8 mouse cellular contexts compared by ENCODE assay signal in the genomic region with DNA sequence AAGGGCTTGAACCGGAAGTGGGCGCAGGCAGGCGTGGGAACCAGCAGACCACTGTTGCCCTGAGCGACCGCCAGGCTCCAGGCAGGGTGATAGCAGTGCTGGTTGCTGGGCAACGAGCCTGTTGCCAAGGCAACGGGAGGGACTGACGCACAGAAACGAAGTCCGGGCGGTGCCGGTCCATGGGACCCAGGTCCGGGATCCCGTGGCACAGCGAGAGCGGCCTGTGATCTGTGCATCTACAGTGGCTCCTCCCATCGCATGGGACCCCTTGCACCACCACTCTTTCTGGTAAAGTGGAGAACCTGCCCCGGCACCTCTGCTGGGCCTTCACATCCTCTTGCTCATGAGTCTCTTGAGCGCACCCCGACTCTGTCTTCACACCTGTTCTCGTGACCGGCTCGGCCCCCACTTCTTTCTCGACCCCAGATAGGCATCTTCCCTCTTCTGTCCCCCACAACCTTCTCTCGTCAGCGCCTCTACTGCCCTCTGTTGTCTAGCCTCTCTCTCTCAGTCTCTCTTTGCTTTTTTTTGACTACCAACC. TPM values are rescaled to one million over a fixed set of nuclear protein-coding genes. Genes with fewer than 3 reads are reported as not detected.
DNase-seq lines count a peak whose midpoint lies in the region; ATAC-seq lines count a peak whose summit lies in the region.

No protein-coding gene starts in this region.

- DNase-seq in adrenal gland, postnatal 25 days = peak; percentile 78
- DNase-seq in embryo, embryonic 9.5 days (ENCODE audit: extremely low spot score) = peak; percentile 82
- peak; percentile 88 for DNase-seq in heart, embryonic 10.5 days (ENCODE audit: low spot score)
- peak; percentile 22 for DNase-seq in kidney, adult 9 months
- DNase-seq in limb, embryonic 10.5 days (ENCODE audit: low spot score) = peak; percentile 85
- DNase-seq in c-Kit-positive CD71-positive TER-119-positive erythroid progenitor cells, embryonic 14.5 days (ENCODE audit: low spot score) = no peak

- no peaks in the 10 kb centered on the region for H3K36me3 ChIP-seq in heart, embryonic 10.5 days
- no peaks in the 10 kb centered on the region for H3K36me3 ChIP-seq in limb, embryonic 10.5 days
- no peaks in the 10 kb centered on the region for H3K36me3 ChIP-seq in midbrain, embryonic 12.5 days
- no peaks in the 10 kb centered on the region for H3K36me3 ChIP-seq in stomach, embryonic 16.5 days (ENCODE audit: control insufficient read depth, insufficient read depth, low read length)

- no peaks in the 10 kb centered on the region for H3K9me3 ChIP-seq in heart, embryonic 10.5 days
- H3K9me3 ChIP-seq in limb, embryonic 10.5 days (replicated peaks) = no peaks in the 10 kb centered on the region
- H3K9me3 ChIP-seq in midbrain, embryonic 12.5 days = no peaks in the 10 kb centered on the region
- H3K9me3 ChIP-seq in stomach, embryonic 16.5 days (replicated peaks; ENCODE audit: control insufficient read depth, low read length) = no peaks in the 10 kb centered on the region

- H3K4me3 ChIP-seq in heart, embryonic 10.5 days = peak overlapping the region; percentile 50
- peak overlapping the region; percentile 49 for H3K4me3 ChIP-seq in limb, embryonic 10.5 days
- peak overlapping the region; percentile 50 for H3K4me3 ChIP-seq in midbrain, embryonic 12.5 days
- peak overlapping the region; percentile 40 for H3K4me3 ChIP-seq in stomach, embryonic 16.5 days (replicated peaks; ENCODE audit: low read length)

- H3K27ac ChIP-seq in heart, embryonic 10.5 days = no peak overlapping the region
- no peak overlapping the region; the same call in 1 of the 2 replicates for H3K27ac ChIP-seq in limb, embryonic 10.5 days
- H3K27ac ChIP-seq in midbrain, embryonic 12.5 days (replicated peaks) = peak overlapping the region; percentile 78
- H3K27ac ChIP-seq in stomach, embryonic 16.5 days (ENCODE audit: low read length) = no peak overlapping the region

- peaks cover 14% of the 10 kb centered on the region for H3K4me1 ChIP-seq in heart, embryonic 10.5 days
- H3K4me1 ChIP-seq in limb, embryonic 10.5 days = peaks cover 16% of the 10 kb centered on the region
- peaks cover 21% of the 10 kb centered on the region for H3K4me1 ChIP-seq in midbrain, embryonic 12.5 days
- H3K4me1 ChIP-seq in stomach, embryonic 16.5 days (ENCODE audit: control insufficient read depth, insufficient read depth, low read length) = peaks cover 10% of the 10 kb centered on the region; the same call in 1 of the 2 replicates

- 4% methylated on average over 26 of the region's 26 CpGs for WGBS in heart, embryonic 10.5 days
- WGBS in limb, embryonic 10.5 days = 4% methylated on average over 26 of the region's 26 CpGs
- WGBS in midbrain, embryonic 12.5 days = 2% methylated on average over 26 of the region's 26 CpGs
- WGBS in stomach, embryonic 16.5 days = 1% methylated on average over 26 of the region's 26 CpGs

- H3K4me2 ChIP-seq in midbrain, embryonic 12.5 days (replicated peaks) = peak overlapping the region; percentile 66
- H3K4me2 ChIP-seq in stomach, embryonic 16.5 days (ENCODE audit: low read depth, low read length) = peak overlapping the region; percentile 71

- peaks cover 30% of the 10 kb centered on the region for H3K27me3 ChIP-seq in heart, embryonic 10.5 days (ENCODE audit: insufficient read depth, poor library complexity, severe bottlenecking)
- peaks cover 32% of the 10 kb centered on the region for H3K27me3 ChIP-seq in limb, embryonic 10.5 days (ENCODE audit: low read depth, poor library complexity, severe bottlenecking)
- H3K27me3 ChIP-seq in midbrain, embryonic 12.5 days = no peaks in the 10 kb centered on the region
- no peaks in the 10 kb centered on the region for H3K27me3 ChIP-seq in stomach, embryonic 16.5 days (ENCODE audit: control insufficient read depth, insufficient read depth, low read length)

- ATAC-seq in midbrain, embryonic 12.5 days (ENCODE audit: low FRiP score, low read depth) = peak; percentile 95
- ATAC-seq in stomach, embryonic 16.5 days (ENCODE audit: insufficient read depth, low FRiP score) = peak; percentile 74

- H3K9ac ChIP-seq in midbrain, embryonic 12.5 days (replicated peaks) = peak overlapping the region; percentile 60
- H3K9ac ChIP-seq in stomach, embryonic 16.5 days (ENCODE audit: low read length) = 0 out of 2 replicates have a peak overlapping the region, but pooled peaks have one; percentile 58

RNA-seq across cellular contexts. Expression of a gene that starts 0.7 kb away (rescaled TPM):
- total RNA-seq in adrenal gland, postnatal 25 days (2021) = 7.0 and 8.9 TPM in 2 replicates
- polyA plus RNA-seq in heart, embryonic 10.5 days (2016; fragmentation: Nextera tagmentation; extraction: Ambion mirVana) = 1.0 and 2.8 TPM in 2 replicates
- polyA plus RNA-seq in limb, embryonic 10.5 days (2016; fragmentation: Nextera tagmentation; extraction: Ambion mirVana) = 1.1 and 2.8 TPM in 2 replicates
- 30.9 and 33.8 TPM in 2 replicates for polyA plus RNA-seq in midbrain, embryonic 12.5 days (2016; fragmentation: Nextera tagmentation; extraction: Ambion mirVana)
- 8.5 TPM in 2 replicates for polyA plus RNA-seq in stomach, embryonic 16.5 days (2015; fragmentation: Nextera tagmentation; extraction: Ambion mirVana)

RNA-seq across cellular contexts. Expression of a gene that starts 14.4 kb away (rescaled TPM):
- 0.91 and 1.2 TPM in 2 replicates for total RNA-seq in adrenal gland, postnatal 25 days (2021)
- 0.63 and 0.65 TPM in 2 replicates for polyA plus RNA-seq in heart, embryonic 10.5 days (2016; fragmentation: Nextera tagmentation; extraction: Ambion mirVana)
- polyA plus RNA-seq in limb, embryonic 10.5 days (2016; fragmentation: Nextera tagmentation; extraction: Ambion mirVana) = 2.1 and 4.2 TPM in 2 replicates
- 1.9 and 2.1 TPM in 2 replicates for polyA plus RNA-seq in midbrain, embryonic 12.5 days (2016; fragmentation: Nextera tagmentation; extraction: Ambion mirVana)
- polyA plus RNA-seq in stomach, embryonic 16.5 days (2015; fragmentation: Nextera tagmentation; extraction: Ambion mirVana) = 2.2 TPM in 2 replicates

RNA-seq across cellular contexts. Expression of a gene that starts 22.6 kb away (rescaled TPM):
- 0.85 TPM in 1 of 2 replicates, not detected in the other for total RNA-seq in adrenal gland, postnatal 25 days (2021)
- polyA plus RNA-seq in heart, embryonic 10.5 days (2016; fragmentation: Nextera tagmentation; extraction: Ambion mirVana) = 960 and 1,463 TPM in 2 replicates
- 2.6 and 3.1 TPM in 2 replicates for polyA plus RNA-seq in limb, embryonic 10.5 days (2016; fragmentation: Nextera tagmentation; extraction: Ambion mirVana)
- 1.9 and 3.3 TPM in 2 replicates for polyA plus RNA-seq in midbrain, embryonic 12.5 days (2016; fragmentation: Nextera tagmentation; extraction: Ambion mirVana)
- 5.1 and 7.4 TPM in 2 replicates for polyA plus RNA-seq in stomach, embryonic 16.5 days (2015; fragmentation: Nextera tagmentation; extraction: Ambion mirVana)

RNA-seq across cellular contexts. Expression of a gene that starts 30.5 kb away (rescaled TPM):
- total RNA-seq in adrenal gland, postnatal 25 days (2021) = 0.94 and 2.2 TPM in 2 replicates
- 97.0 and 167 TPM in 2 replicates for polyA plus RNA-seq in heart, embryonic 10.5 days (2016; fragmentation: Nextera tagmentation; extraction: Ambion mirVana)
- polyA plus RNA-seq in limb, embryonic 10.5 days (2016; fragmentation: Nextera tagmentation; extraction: Ambion mirVana) = 4.1 and 15.3 TPM in 2 replicates
- 10.9 and 11.1 TPM in 2 replicates for polyA plus RNA-seq in midbrain, embryonic 12.5 days (2016; fragmentation: Nextera tagmentation; extraction: Ambion mirVana)
- polyA plus RNA-seq in stomach, embryonic 16.5 days (2015; fragmentation: Nextera tagmentation; extraction: Ambion mirVana) = 26.7 and 111 TPM in 2 replicates

RNA-seq across cellular contexts. Expression of a gene that starts 45.2 kb away (rescaled TPM):
- 94.4 and 98.3 TPM in 2 replicates for total RNA-seq in adrenal gland, postnatal 25 days (2021)
- polyA plus RNA-seq in heart, embryonic 10.5 days (2016; fragmentation: Nextera tagmentation; extraction: Ambion mirVana) = 30.9 and 46.0 TPM in 2 replicates
- 36.8 and 42.1 TPM in 2 replicates for polyA plus RNA-seq in limb, embryonic 10.5 days (2016; fragmentation: Nextera tagmentation; extraction: Ambion mirVana)
- 61.2 and 67.3 TPM in 2 replicates for polyA plus RNA-seq in midbrain, embryonic 12.5 days (2016; fragmentation: Nextera tagmentation; extraction: Ambion mirVana)
- polyA plus RNA-seq in stomach, embryonic 16.5 days (2015; fragmentation: Nextera tagmentation; extraction: Ambion mirVana) = 20.3 and 22.3 TPM in 2 replicates

Comparison
In these comparisons a context has a peak if more than half of its experiments do, and no peak if none do; other contexts are left out.
1. RNA of a gene that starts 22.6 kb away (polyA plus RNA-seq): 960 to 1,463 TPM in heart, embryonic 10.5 days; 5.1 to 7.4 TPM in stomach, embryonic 16.5 days, 1.9 to 3.3 TPM in midbrain, embryonic 12.5 days and 2.6 to 3.1 TPM in limb, embryonic 10.5 days; every median in the first group is over 100 times any median in the second.
2. Peak in every context shown above with its lines, with median percentiles within 50 percentile points of each other: H3K4me3 ChIP-seq.